Mouse (Mus musculus) right cerebral cortex, postnatal 4 days (tissue): Measurements from ENCODE around the gene Dhx35.

Source experiments
- DNase-seq: peaks from one replicate; pipeline ENCODE4 v3.0.0-alpha.2; 2022

Dhx35 gene

DNA sequence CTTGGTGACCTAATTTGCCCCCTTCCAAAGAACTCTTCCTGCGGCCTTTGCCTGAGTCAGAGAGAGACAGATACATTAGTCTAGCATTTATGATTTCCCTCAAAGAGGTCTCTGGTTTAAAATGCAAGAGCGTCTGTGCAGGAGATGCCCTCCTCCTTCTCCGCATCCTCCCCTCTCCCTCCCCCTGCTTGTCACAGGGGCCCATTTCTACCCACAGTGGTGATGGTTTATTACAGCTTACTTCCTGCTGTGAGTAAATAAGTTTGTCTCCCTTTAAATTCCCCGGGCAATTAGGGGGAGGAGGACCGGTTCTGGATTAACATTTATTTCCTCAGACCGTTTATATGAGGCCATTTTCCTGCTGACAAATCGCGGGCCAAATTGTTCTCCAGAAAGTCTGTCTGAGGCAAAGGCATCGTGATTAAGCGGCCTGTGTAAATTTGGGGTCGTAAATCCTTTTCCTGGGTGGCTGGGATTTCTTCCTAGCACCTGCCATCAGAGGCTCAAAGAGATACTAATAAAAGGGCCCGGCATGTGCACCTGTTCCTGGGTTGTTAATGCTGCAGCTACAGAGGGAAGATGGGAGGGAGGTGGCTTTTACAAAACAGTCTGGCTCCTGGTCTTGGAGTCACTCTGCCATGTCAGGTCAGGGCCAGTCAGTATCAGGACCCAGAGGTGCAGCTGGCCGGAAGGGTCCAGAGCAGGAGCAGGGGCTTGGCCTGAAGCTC lies 104.0 kb downstream of the Dhx35 start:
- no peak for DNase-seq
